Mouse (Mus musculus): ENCODE results near the gene Emc9.

Emc9 gene

DNA sequence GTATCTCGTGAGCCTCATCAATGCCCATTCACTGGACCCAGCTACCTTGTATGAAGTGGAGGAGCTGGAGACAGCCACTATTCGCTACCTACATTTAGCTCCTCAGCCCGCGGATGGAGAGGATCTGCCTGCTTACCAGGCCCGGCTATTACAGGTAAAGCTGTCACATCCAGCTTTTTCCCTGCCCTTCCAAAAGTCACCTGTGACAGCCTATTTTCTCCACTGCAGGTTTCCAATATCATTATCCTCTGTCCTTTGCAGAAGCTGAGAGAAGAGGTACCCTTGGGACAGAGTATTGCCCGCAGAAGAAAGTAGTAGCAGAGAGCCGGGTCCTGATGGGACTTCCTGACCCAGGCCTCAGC, 18.1 kb upstream of the Emc9 start, which contains the start of gene Irf9:
Gene Irf9, plus strand, starts transcription at position 301 of the 362 bp plus-strand sequence.
- no peak for TF ChIP-seq GATA4 (IDR thresholded peaks at IDR 0.05; ENCODE audit: insufficient replicate concordance, low read length)

- no peak for TF ChIP-seq GATA4 (IDR thresholded peaks at IDR 0.05; ENCODE audit: insufficient replicate concordance, low read length)
Measured at GRCm38 (mm10) chr14:55598521-55599390, 13.7 kb upstream of the Emc9 start.

- TF ChIP-seq GATA4 (IDR thresholded peaks at IDR 0.05; ENCODE audit: insufficient replicate concordance, low read length) = no peak
Measured at GRCm38 (mm10) chr14:55596036-55596690, 11.1 kb upstream of the Emc9 start.

DNA sequence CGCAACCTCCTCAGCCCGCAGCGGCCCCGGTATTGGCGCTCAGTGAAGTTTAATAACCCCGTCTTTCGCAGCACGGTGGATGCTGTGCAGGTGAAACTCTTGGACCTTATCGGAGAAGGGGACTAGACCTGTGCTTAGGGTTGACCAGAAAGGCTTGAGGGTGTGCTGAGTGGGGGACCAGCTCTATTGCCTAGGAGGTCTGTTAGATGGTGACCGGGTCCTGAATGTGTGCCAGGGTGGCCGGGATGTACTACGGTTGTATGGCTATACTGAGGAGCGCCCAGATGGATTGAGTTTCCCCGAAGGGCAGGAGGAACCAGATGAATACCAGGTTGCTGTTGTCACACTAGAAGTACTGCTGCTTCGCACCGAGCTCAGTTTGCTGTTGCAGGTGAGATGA, 7.1 kb upstream of the Emc9 start:
- no peak for TF ChIP-seq GATA4 (IDR thresholded peaks at IDR 0.05; ENCODE audit: insufficient replicate concordance, low read length)

- TF ChIP-seq GATA4 (IDR thresholded peaks at IDR 0.05; ENCODE audit: insufficient replicate concordance, low read length) = peak; percentile 14; the same call in 1 of the 2 replicates
Measured at GRCm38 (mm10) chr14:55591331-55591891, 6.3 kb upstream of the Emc9 start, which contains the start of gene Rnf31. TSS of gene Rnf31 (plus strand) at chr14:55591708.

GRCm38 (mm10) chr14:55590748-55591330, 5.7 kb upstream of the Emc9 start, which contains the start of gene Psme2:
TSS of gene Psme2 (minus strand) at chr14:55591113.
- TF ChIP-seq GATA4 (IDR thresholded peaks at IDR 0.05; ENCODE audit: insufficient replicate concordance, low read length) = no peak

DNA sequence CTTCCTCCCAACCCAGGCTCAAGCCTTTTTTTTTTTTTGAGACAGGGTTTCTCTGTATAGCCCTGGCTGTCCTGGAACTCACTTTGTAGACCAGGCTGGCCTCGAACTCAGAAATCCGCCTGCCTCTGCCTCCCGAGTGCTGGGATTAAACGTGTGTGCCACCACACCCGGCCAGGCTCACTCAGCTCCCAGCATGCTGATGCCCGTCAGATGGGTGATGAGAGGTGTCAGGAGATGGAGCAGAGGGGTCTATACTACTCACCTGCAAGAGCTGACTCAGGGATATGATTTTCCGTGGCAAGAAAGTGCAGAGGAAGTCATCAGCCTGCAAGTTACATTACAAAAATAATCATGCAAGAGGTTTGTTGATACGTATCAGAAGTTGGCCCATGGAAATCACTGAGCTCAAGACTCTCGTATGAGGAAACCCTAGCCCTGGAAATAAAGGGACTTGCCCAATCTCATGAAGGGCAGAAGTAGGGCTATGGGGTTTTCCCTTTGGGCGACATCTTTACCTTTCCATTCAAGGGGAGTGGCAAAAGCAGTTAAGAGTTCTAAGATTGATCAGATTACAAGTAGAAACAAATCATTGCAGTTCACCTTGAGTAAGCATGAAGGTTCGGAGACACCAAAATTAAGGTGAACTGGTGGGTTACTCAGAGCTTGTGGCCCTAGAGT, 4.8 kb upstream of the Emc9 start:
- TF ChIP-seq GATA4 (IDR thresholded peaks at IDR 0.05; ENCODE audit: insufficient replicate concordance, low read length) = no peak

DNA sequence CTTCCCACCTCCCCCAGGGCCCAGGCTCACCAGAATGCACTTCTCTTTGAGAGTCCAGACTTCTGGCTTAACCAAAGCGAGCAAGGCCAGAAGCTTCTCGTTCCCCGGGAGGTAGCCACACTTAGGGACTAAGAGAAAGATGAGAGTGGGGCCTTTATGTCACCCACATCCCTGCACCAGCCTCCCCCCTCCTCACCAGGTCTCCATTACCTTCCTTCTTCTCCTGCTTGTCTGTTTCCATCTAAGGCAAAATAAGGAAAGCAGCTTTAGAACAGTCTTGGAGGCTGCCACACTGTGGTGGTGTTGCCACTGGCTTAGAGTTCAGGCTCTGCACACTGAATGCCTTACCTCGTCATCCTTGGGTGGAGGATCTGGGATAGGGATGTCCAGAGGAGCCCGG, 4.2 kb upstream of the Emc9 start:
- TF ChIP-seq GATA4 (IDR thresholded peaks at IDR 0.05; ENCODE audit: insufficient replicate concordance, low read length) = no peak

DNA sequence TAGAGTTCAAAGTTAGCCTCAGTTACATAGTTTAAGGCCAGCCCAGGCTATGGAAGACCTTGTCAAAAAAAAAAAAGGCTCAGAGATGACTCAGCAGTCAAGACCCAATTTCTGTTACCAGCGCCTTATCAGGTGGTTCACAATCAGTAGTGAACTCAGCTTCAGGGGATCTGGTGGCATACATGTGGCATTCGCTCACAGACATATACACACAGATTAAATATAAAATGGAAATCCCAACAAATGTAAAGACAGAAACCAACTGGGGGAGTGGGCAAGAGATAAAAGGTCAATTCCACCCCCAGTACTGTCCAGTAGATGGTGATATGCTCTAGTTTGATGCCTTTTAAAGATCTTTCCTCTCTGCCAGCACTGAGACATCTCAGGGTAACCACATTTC, 1.0 kb upstream of the Emc9 start:
- no peak for TF ChIP-seq GATA4 (IDR thresholded peaks at IDR 0.05; ENCODE audit: insufficient replicate concordance, low read length)

DNA sequence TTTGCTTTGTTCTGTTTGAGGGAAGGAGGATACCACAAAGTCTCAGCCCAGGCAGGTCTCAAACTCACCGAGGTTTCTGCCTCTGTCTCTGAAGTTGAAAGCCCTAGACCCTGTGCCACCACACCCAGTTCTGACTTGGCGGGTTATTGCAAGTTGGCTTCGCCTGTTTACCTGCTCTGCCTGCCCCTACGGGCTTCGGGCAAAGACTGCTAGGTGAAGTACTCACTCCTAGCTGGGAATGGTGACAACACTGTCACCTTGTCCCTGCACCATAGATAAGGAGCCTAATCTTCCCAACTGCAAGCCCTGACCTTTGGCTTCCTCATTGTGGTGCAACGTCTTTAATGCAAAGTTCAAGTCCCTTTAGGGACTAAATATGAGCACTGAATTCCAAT, 461 bp upstream of the Emc9 start:
- peak; percentile 77; the same call in 1 of the 2 replicates for TF ChIP-seq GATA4 (IDR thresholded peaks at IDR 0.05; ENCODE audit: insufficient replicate concordance, low read length)

DNA sequence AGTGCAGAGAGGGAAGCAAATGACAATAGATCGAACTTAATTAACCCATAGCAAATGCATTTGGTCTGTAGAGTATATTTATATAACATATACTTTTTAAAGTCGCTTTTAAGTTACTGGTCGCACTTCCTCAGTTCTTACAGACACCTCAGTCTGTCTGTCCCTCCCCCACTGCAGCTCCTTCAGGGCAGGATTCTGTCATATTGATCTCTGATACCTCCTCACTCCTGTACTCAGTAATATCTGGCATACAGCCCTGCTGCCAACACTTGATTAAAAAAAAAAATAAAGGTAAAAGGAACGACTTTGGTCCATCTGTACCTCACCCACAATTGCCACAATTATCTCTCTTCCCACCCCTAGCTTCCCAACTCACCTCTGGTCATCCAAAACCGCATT, 800 bp downstream of the Emc9 start:
- TF ChIP-seq GATA4 (IDR thresholded peaks at IDR 0.05; ENCODE audit: insufficient replicate concordance, low read length) = no peak

- no peak for TF ChIP-seq GATA4 (IDR thresholded peaks at IDR 0.05; ENCODE audit: insufficient replicate concordance, low read length)
Measured at GRCm38 (mm10) chr14:55581981-55582681, 3.0 kb downstream of the Emc9 start.

DNA sequence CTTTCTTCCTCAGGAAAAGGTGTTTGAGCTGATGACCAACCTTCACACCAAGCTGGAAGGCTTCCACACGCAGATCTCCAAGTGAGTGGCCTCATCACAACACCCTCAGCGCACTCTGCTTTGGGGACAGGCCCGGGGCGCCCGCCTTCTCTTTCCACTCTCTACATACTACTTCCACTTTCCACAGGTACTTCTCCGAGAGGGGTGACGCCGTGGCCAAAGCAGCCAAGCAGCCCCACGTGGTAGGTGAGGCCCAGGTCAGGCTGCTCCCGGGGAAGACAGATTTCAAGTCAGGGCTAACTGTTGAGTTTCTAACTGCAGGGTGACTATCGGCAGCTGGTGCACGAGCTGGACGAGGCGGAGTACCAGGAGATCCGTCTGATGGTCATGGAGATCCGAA, 4.4 kb downstream of the Emc9 start:
- no peak for TF ChIP-seq GATA4 (IDR thresholded peaks at IDR 0.05; ENCODE audit: insufficient replicate concordance, low read length)

Measured in liver, adult (tissue).